Mouse (Mus musculus) layer of hippocampus, postnatal 14 days (tissue): ENCODE results near the gene Cd79a. TPM values are rescaled to one million over a fixed set of nuclear protein-coding genes. Genes with fewer than 3 reads are reported as not detected.

Experiments used
- DNase-seq, 2 experiments: peaks; one replicate each; pipeline ENCODE4 v3.0.0; 2021 to 2022; ENCODE audit warnings: low spot score in 2 of 2, mixed read lengths in 1 of 2
- total RNA-seq, 2 experiments: library from RNA; stranded (reverse); gene quantifications; 2 replicates each; pipeline ENCODE4 v1.2.3; 2021

Cd79a gene
- total RNA-seq, 2 experiments from 2014 or later = 0.37 to 0.43 TPM

DNA sequence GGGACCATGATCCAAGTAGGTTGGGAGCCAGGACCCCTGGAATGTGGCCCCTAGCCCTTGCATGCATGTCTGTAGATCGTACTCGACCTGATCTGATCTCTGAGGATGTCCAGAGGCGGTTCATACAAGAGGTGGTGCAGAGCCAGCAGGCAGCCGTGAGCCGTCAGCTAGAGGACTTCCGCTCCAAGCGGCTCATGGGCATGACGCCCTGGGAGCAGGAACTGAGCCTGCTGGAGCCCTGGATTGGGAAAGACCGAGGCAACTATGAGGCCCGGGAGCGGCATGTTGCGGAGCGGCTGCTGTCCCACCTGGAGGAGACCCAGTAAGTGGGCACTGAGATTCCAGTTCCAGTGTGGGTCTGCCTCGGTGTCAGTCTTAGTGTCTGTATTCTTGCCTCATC is 15.3 kb downstream of the Cd79a start:
- no peak for DNase-seq

DNA sequence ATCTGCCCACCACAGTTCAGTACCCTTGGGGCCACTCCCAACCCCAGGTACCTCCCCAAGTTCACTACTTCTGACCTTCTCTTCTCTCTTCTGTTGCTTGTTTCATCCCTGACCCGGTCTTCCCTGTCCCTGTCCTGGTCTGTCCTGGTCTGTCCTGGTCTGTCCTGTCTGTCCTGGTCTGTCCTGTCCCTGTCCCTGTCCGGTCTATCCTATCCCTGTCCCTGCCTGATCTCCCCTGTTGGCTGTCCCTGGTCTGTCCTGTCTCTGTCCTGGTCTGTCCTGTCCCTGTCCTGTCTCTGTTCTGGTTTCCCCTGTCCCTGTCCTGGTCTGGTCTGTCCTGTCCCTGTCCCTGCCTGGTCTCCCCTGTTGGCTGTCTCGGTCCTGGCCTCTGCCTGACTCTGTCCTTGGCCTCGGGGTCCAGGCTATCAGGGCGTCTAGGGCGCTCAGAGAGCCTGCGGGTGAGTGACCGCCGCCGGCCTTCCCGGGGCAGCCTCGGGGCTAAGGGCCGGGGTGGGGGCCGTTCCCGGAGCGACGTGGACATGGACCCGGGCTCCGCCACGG is 21.7 kb downstream of the Cd79a start:
- no peak for DNase-seq

DNA sequence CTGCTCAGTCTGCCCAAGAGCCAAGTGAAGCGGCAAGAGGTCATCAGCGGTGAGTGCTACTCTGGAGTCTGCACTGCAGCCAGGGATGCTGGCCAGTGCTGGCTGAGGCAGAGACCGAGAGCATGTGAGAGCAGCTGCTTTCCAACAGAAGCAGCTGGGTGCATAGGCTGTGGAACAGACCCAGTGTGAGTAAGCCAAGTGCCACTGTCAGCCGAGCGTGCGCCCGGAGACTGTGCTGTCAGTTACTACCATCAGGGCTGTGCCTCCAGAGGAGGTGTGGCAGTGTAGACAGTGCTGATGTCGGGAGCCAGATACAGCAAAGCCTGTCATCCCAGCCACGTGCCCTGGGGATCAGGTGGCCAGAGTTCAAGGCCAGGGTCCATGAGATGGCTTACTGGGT is 22.5 kb downstream of the Cd79a start:
- DNase-seq = peak; percentile 53 to 67

DNA sequence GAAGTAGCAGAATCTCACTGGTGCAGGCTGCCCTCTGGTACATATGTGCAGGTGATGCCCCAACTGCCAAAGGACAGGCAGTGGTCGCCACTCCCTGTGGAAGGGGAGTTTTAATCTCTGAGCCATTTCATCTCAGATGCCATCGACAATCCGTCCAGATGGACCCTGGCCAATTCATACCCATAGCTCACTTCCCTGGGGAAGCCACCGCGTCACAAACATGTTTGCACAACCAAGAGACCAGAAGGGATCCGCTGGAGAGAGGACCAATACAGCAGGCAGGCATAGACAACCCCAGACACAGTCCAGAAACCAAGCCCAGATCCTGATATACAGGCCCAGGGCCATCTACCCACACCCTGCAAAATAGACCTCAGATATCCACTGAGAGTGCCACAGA is 33.3 kb downstream of the Cd79a start:
- no peak for DNase-seq

DNA sequence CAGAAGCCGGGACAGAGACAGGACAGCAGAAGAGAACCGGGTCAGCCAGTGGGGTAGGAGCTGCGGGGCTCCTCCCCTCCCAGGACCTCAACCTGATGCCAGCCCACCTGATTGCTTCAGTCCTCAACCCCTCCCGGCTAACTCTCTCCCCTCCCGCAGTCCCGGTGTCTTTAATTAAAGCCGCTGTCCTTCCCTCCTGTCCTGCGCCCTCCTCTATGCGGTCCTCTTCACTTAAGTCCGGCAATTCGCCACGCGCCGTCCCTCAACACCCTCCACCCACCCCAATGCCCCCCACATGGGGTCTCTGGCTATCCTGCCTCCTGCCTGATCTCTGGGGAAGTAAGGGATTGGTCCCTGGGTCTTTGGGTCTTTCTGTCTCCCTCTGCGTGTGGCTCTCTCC is 34.5 kb downstream of the Cd79a start:
- no peak for DNase-seq

DNA sequence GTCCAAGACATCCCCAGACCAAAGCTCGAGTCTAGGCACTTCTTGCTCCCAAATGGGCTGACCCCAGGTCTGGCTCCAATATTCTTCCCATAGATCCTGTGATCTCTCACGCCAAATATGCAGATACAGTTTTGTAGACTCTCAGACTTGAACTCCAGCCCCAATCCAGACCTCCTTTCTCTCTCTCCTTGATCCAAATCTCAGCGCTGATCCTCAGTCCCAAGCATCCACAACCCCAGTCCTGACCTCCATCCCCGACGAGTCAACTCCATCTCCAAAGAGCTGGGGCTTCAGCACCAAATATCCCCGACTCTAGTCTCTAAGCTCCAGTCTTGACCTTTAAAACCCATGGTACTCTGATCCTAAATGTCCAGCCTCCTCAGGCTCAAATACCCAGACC is 46.5 kb downstream of the Cd79a start:
- DNase-seq = no peak

DNA sequence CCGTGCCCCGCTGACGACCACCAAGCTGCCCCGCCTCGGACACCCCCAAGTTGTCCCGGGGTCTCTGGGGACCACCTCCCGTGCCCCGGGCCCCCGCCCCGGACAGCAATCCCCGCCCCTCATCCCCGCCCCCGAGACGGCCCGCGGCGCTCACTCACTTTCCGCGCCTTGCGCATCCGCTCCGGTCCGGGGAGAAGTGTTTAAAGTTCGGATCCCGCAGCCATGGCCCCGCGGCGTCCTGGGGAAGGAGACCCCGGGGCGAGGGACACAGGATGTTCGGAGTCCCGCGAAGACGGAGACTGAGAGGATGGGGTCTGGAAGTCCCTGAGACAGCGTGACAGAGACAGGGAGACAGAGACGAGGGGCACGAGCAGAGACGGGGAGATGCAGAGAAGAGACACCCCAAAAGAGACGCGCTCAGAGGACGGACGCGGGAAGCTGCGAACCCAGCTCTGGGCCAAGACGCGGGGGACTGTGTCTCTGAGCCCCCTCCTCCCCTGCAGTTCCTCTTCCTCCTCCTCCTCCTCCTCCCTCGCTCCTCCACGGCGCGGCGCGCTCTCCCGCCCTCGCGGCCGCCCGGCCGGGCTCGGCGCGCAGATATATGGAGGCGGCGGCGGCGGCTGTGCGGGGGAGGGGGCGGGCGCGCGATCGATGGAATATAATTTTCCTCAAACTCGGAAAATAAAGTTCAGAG is 47.2 kb downstream of the Cd79a start, which contains the start of gene Gm4881:
Gene Gm4881 (minus strand): TSS at position 238 of the 694 bp plus-strand sequence.
- no peak for DNase-seq

DNA sequence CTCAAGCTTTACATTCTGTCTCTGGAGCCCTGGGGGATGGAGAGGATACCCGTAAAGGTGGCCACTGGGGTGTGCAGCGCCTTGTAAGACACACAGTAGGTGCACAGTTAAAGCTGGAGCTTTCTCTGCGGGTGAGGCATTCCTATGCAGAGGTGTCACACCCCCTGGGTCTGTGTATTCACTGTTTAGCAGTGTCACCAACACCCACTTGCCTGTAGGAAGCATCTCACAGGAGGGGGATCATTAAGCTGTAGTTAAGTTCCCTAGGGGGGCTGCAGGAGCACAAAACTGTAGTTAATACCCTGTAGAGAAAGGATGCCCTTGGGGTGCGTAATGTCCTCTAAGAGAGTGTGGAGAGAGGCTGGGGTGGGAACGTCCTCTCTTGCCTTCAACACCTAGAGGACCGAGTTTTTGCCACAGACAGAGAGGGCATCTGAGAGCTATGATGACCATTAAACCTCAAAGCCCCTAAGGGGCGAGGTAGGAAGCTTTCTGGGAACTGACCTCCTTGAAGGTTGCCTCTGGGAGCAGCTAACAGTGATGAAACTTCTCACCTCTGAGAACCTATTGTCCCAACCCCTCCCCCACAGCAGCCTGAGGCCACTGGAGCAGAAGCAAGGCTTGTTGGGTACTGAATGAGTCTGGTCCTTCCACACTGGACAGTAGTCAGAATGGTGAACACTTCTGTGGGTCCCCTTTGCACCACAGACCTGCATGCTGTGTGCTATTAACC is 50.3 kb downstream of the Cd79a start:
- DNase-seq = no peak

DNA sequence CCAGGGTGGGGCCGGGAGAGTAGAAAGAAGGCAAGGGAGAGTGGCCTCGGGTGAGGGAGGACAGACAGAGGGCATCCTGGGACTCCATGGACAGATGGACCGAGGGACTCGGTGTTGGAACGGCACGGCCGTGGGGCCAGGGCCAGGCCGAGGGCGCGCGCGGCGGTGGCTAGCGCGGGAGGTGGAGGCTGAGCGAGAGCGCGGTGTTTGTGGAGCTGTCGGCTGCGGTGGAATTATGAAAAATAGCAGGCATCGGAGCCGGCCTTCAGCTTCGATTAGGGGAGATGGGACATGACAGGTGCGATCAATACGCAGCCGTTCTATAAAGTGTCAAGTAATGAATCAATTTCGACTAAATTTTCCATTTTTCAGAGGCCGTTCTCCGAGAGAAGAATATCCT is 51.6 kb downstream of the Cd79a start:
- DNase-seq = no peak

DNA sequence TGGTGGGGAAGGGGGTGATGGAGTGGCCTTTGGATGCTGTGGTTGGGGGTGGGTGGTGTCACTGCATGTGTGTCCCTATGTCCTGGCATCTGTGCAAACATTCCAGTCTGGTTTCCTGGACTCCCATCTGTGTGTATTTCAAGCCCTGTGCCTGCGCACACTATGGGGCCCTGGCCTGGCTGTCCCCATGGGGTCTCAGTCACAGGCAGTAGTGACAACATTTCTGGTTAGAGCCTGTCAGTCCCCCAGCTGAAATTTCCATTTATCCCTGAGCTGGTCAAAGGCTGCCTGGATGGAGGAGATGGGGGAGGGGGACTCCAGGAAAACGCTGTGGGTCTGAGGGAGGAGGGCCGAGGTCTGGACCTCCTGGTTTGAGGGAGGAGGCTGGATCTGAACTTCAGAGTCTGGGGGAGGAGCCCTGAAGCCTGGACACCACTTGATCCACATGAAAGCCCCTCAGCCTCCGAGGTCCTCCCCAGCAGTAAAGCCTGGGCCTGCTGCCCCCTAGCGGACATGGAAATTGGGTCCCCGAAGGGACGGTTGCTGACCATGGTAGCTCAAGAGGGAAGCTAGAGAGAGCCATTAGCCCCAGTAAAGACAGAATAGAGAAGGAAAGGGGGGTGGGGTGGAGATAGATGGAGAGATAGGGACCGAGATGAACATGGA is 52.9 kb downstream of the Cd79a start:
- peak in 1 of 2 experiments; percentile 47 for DNase-seq

Other genes starting within 250 kb of the Cd79a start
- not detected for gene Tex101, start 220.7 kb upstream of the Cd79a start, total RNA-seq
- not detected for gene BC049730, start 188.1 kb upstream of the Cd79a start, total RNA-seq
- gene Gm4763, start 170.5 kb upstream of the Cd79a start, total RNA-seq = not detected
- not detected for gene Cd177, start 137.1 kb upstream of the Cd79a start, total RNA-seq
- not detected for gene Ceacam10, start 120.2 kb upstream of the Cd79a start, total RNA-seq
- gene Gm9844, start 35.2 kb upstream of the Cd79a start, total RNA-seq = 1 to 10 TPM; 1.3 to 2.1 TPM
- not detected for gene Lypd4, start 27.4 kb upstream of the Cd79a start, total RNA-seq
- not detected for gene Dmrtc2, start 27.3 kb upstream of the Cd79a start, total RNA-seq
- gene Rps19, start 13.0 kb upstream of the Cd79a start, total RNA-seq = 100 to 1,000 TPM; 452 TPM
- gene Arhgef1, start 5.5 kb downstream of the Cd79a start, total RNA-seq = 10 to 100 TPM; 78.2 to 82.2 TPM
- gene Gm4881, start 47.1 kb downstream of the Cd79a start, total RNA-seq = not detected
- 100 to 1,000 TPM; 262 to 275 TPM for gene Rabac1, start 75.4 kb downstream of the Cd79a start, total RNA-seq
- gene Atp1a3, start 108.6 kb downstream of the Cd79a start, total RNA-seq = 1,000 to 10,000 TPM; 2,620 to 2,738 TPM
- gene Grik5, start 175.0 kb downstream of the Cd79a start, total RNA-seq = 100 to 1,000 TPM; 258 to 270 TPM
- 10 to 100 TPM; 25.0 to 26.1 TPM for gene Zfp574, start 175.2 kb downstream of the Cd79a start, total RNA-seq